Mouse (Mus musculus) c-Kit-positive CD71-positive TER-119-negative erythroid progenitor cells, embryonic 14.5 days (primary cell): ENCODE results near the gene Ybx2.

Source experiments
- DNase-seq: peaks from one replicate; pipeline ENCODE4 v3.0.0-alpha.2; 2013; ENCODE audit warnings: low read depth

Ybx2 gene

DNA sequence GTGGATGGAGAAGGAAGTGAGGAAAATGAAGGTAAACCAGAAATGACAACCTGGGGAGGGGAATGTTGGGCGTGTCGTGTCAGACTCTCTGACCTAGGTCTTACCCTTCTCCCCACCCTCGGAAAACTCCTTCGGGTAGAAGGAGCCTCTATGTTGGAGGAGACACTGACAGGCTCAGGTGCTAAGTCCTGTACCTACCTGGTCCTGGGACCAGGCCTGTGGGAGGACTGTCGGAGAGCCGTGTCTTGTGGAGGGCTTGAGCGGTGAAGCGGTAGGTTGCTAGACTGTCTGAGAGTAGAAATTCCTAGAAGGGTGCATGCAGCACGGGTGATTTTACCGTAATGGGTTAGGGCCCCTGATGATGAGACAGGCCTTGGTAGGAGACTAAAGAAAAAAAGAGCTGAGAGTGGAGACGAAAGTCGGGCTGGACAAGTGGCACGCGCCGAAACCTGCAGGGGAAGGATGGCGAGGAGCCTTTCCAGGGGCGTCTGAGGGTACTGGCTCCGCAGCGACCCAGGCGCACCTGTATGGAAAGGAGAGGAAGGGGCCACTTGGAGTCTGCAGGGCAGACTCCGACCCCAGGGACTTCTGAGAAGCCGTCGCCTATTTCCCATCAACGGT is 29.2 kb downstream of the Ybx2 start, which contains the start of gene Cldn7:
Gene Cldn7 (plus strand): TSS at position 130 of the 621 bp plus-strand sequence.
- DNase-seq: no peak

DNA sequence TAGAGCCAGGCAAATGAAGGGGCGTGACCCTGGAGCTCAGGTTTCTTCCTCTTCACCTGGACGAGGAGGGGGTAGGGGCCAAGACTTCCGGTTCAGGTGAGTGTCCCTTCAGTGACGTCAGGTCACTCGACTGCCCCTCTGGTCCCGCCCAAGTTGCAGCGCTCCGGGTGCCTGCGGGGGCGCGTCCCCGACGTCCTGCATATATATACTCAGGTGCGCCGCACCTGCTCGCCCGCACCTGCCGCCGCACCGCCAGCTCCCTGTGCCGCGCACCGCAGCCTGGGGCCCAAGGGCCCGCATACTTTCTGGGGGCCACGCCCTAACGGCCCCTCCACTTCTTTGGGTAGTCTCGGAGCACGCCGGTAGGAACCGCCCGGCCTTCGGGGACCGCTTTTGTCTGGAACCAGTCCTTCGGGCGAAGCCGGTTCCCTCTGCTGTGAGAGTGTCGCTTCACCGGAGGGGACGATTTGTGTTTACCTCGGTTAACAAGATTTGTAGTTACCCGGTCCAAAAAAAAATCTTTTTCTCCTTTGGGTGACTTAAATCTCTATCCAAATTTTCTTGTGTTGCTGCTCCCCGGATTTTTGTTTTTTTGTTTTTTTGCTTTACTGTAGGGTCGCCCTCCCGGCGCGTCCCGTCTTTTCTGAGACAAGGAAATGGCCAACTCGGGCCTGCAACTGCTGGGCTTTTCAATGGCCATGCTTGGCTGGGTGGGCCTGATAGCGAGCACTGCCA is 29.8 kb downstream of the Ybx2 start:
- no peak for DNase-seq

DNA sequence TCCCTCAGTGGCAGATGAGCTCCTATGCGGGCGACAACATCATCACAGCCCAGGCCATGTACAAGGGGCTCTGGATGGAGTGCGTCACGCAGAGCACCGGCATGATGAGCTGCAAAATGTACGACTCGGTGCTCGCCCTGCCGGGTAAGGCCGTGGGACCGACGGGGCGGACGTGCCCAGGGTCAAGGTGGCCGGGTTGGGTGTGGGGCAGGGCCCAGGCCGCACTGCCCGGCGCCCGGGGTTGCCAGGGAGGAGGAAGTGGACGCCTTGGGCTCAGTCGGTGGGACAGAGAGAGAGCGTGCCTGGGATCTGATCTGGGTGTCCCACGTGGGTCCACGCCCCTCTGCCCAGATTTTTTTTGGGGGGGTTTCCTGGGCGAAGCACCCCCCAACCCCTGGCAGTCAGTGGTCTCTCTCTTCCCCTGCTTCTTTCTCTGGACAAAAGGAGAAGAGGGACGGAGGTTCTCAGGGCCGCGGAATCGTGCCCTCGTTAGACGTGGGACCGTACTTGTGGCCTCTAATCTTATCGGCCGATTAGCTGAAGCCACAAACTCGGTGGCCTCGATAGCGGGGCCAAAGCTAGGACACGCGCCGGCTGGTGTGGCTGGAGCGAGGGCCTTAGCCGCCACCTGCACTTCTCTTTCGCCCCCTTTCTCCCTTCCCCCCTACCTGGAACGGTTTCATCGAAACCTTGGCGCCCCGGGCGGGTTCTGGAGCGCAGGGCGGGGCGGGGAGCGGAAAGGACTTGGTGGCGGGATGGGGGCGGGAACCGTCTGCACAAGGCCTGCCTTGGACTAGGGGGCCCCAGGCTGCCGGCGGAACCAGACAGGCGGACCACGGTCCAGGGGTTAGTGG is 30.6 kb downstream of the Ybx2 start:
- no peak for DNase-seq

DNA sequence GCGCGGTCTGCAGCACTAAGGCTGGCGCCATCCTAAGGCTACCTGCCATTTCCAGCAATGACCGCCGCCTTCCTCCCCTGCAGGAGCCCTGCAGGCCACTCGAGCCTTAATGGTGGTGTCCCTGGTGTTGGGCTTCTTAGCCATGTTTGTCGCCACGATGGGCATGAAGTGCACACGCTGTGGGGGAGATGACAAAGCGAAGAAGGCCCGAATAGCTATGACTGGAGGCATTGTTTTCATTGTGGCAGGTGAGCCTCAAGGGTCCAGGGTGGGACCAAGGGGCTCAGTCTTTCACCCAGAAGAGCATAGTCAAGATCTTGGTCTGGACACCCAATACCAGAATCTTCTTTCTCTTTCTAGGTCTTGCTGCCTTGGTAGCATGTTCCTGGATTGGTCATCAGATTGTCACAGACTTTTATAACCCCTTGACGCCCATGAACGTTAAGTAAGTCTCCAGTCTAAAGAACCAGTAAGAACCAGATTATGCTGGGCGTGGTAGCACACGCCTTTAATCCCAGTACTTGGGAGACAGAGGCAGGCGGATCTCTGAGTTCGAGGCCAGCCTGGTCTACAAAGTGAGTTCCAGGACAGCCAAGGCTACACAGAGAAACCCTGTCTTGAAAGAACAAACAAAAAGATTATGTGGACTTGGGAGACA is 31.4 kb downstream of the Ybx2 start:
- no peak for DNase-seq

DNA sequence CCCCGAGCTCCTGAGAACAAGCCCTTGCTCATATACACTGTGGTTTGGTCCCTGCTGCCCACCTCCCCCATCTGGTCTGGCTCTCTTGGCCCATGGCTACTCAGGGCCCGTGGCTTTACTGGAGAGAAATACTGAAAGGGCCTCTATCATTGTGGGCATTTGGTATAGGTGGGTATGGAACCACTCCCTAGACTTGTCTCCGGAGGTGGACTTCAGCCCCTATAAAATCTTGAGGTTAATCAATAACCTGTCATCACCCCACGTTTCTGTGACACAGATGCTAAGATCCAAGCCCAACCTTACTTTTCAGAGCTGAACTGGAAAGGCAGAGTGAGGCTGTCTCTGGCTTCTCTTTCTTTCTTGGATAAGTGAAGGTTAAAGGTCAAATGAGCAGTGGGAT is 33.2 kb downstream of the Ybx2 start:
- DNase-seq: no peak

DNA sequence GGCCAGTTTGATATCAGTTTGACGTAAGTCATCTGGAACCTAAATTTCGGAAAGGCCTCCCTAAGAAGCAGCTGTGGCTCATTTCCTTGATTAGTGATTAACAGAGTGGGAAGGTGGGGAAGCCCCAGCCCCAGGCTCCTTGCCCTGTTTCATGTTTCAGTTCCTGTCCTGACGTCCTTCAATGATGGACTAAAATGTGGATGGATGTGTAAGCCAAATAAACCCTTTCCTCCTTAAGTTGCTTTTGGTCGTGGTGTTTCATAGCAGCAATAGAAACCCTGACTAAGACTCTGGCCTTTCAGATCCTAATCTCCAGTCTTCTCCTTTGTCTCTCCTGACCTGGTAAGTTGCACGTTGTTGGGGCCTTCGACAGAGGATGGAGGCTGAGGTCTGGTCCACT is 34.6 kb downstream of the Ybx2 start:
- DNase-seq: no peak

DNA sequence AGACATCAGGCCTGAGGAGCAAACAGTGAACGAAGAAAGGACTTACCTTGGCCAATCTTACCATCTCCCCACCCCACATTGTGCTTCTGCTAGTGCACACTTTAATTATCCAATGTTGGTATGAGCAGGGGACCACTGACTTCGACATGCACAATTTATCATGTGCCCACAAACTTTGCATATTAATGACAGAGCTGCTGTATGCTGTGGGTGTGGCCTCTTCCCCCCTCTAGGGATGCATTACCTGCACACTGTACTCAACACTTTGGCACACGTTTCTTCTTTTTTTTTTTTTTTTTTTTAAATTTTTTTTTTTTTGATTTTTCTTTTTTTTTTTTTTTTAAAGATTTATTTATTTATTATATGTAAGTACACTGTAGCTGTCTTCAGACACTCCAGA is 35.2 kb downstream of the Ybx2 start:
- no peak for DNase-seq

DNA sequence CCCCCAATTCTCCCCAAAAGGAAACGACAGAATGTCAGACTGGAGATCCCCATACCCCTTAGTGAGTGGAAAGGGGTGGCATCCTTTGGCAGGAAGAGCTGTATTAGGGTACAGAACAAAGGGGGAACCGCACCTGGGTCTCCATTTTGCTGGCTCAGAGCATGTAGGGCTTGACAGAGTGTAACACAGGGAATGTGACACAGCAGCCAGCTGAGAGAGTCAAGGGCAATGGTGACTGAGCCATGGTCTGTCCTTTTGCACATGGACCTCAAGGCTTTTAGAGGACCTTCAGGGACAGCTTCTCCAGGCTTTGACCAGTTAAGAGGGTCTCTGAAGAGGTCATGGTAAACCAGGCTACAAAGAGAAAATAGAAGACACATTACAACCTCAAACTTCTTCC is 39.3 kb downstream of the Ybx2 start:
- DNase-seq: no peak

DNA sequence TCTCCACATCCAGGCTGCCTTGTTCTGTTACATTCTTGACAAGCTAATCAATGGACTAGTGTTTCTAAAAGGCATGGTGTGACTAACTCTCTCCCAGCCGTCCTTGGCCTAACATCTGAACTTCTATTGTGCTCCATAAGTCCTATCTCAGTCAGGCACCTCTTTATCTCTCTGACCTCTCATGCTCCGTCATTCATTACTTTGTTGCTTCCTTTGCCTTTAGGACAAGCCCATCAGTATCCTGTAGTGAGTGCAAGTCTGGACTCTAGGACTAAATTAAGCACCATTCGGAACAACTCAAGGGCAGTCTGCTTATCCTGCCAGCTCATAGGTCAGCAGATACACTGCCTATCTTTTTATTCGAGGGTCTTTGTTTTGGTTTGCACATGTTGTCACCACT is 40.7 kb downstream of the Ybx2 start:
- DNase-seq: no peak

DNA sequence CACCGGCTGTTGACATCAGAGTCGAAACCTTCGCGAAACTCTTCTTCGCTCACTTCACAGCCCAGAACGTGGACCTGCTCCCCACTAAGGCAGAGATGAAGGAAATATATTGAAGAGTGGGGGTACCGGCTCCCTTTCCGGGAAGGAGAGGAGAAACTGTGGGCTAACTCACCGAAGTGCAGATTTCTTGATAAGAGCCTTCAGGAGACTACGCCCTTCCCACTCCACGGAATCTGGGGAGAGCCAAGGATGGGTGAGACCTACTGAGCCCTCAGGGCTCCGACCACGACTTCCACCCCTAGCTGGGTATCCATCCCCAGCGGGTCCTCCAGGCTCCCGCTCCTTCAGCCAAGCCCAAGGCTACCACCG is 44.2 kb downstream of the Ybx2 start:
- DNase-seq: no peak

DNA sequence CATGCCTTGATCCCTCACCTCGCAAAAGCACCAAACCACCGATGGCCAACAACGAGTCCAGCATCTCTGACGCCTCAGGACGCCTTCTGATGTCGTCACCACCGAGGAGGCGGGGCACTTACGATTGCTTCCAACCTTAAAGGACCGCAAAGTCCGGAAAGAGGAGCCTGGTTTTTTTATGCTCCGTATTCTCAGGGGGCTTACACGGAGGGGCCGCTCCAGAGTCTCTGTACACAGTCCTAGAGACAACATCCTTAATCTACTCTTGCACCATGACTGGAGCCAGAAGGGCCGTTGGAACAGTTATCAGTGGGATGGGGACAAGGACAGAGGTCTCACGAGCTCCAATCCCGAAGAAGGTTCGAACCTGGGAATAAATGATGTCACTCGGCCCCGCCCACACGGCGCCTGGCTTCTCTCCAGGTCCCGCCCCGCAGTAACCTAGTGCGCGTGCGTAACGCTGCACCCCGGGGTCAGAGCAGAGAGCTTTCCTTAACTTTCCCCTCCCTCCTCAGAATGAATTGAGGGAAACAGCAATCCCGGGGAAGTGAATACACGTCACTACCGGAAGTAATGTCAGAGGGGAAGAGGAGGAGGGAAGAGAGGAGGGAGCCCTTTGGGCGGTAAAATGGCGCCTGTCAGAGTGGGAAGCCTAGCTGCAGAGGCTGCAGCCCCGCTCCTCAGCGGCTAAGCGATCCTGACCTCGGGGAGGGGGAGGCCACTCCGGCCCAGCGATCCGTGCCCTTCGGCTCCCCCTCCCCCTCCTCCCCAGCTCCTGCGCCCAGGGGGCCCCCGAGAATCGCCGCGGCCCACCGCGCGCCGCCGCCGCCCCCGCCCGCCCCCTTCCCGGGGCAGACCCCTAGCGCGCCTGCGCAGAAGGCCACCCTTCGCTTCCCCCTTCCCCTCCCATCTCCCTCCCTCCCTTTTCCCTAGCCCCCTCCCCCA is 44.9 kb downstream of the Ybx2 start:
- peak; percentile 98 for DNase-seq

DNA sequence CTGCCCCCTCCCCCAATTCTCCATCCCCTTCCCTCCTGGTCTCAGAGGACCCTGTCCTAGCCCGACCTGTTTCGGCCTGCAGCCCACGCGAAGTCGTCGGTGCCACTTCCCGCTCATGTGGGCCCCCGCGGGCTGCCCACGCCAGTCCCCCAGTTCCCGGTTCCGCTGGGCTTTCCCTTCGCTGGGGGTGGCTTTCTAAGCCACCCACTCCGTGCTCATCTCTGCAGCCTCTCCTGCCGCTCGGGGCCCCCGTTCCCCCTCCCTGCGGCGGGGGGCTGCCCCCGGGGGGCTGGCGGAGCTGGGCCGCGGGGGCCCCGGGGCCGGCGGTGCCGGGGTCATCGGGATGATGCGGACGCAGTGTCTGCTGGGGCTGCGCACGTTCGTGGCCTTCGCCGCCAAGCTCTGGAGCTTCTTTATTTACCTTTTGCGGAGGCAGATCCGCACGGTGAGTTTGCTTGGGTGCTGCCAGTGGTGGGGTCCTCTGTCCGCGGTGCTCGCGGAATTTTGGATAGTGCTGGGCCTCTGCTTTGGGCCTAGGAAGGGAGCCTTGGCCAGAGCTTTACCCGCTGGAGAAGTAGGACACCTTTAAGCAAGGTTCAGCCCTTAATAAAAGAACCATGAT is 45.7 kb downstream of the Ybx2 start, which contains the start of gene Ctdnep1:
Gene Ctdnep1 (plus strand): TSS at position 16 of the 622 bp plus-strand sequence.
- DNase-seq: no peak

DNA sequence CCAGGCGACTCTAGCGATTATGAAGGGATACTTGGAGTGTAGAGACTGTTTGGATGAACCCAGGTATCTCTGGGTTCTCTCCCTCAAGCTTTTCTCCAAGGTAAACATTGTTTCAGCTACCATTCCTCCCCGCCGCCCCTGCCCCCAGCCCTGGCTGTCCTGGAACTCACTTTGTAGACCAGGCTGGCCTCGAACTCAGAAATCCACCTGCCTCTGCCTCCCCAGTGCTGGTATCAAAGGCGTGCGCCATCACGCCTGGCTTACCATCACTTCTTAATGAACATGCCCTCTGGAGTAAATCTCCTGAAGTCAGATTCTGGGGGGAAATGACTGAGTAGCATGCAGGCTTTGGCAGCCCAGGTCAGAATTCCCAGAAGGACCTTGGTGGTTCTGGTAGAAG is 46.6 kb downstream of the Ybx2 start, which contains the start of gene Elp5:
Gene Elp5 (minus strand): TSS at position 293 of the 400 bp plus-strand sequence.
- no peak for DNase-seq

DNA sequence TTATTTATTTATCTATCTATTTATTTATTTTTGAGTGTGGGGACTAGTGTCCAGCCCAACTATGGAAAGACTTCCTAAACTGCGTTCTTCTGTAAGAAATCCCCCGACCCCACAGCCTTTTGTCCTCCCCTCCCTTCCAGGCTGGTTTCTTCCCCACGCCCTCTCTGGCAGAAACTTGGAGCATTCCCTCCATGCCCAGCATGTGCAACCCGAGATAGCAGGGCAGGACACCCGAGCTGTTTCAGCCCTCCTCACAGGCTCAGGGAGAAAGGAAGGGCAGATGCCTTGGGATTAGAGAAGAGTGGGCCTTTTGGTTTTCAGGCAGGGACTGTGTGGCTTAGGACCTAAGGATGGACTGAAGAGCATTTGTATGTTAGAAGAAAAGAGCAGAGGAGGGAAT is 47.3 kb downstream of the Ybx2 start:
- no peak for DNase-seq

DNA sequence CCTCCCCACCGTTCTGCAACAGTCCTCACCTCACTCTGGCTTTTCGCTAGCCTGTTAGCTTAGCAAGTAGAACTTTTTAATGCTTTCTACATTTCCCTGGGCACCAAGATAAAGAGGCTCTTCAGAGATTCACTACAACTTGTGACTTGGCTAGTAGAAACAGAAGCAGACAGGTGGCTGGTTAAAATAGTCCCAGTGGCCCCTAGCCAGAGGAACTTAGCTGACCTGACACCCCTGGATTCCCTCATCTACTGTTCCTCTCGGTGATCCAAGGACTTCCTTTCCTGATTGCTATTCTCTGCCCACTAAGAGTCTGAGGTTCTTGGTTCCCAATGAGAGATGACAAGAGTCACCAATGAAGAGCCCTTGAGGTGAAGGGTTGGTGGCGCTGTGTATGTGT is 47.8 kb downstream of the Ybx2 start:
- DNase-seq: no peak

DNA sequence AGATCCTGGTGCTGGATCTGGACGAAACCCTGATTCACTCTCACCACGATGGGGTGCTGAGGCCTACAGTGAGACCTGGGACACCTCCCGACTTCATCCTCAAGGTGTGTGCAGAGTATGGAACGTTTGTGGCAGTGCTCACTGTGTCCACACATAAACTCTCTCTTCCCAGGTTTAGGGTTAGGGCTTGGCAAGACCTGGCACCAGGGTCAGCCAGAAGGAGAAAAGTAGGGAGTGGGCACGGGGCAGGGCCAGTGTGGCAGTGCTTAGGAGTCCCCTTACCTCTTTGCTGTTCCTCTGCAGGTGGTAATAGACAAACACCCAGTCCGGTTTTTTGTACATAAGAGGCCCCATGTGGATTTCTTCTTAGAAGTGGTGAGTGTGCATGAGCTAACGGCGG is 48.8 kb downstream of the Ybx2 start:
- no peak for DNase-seq

DNA sequence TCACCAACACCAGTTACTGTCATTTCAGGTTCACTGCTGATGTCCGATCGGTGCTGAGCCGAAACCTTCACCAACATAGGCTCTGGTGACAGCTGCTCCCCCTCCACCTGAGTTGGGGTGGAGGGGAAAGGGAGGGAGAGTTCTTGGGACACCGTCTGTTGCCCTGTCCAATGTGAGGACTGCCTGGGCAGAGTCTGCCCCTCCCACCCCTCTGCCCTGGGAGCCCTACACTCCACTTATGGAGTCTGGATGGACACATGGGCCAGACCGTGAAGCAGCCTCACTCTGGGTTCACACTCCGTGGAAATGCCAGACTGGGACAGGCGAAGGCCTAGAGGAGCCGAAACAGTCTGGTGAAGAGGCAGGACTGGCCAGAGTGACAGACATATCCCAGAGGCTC is 54.4 kb downstream of the Ybx2 start:
- no peak for DNase-seq
